Mouse (Mus musculus) adrenal gland (tissue): ENCODE measurements around the gene 0610012G03Rik.

ENCODE experiments used
- microRNA-seq, 2 experiments: library from miRNA; unstranded; fragments of <30 nt; microRNA quantifications; one replicate each; pipeline ENCODE4; 2019

The 0610012G03Rik gene

Small RNAs within 50 kb of the gene (microRNA-seq; reads per million reads assigned to microRNA genes)
- gene Gm26269: 0 reads per million in 2 experiments
